Mouse (Mus musculus): ENCODE results near the gene Morf4l1.

The Morf4l1 gene

GRCm38 (mm10) chr9:90114567-90115307, at the start of gene Morf4l1:
TSS of gene Morf4l1 (minus strand) at chr9:90114774.
- DNase-seq (ENCODE audit: low read depth, low spot score): peak; percentile 97

- no peak for DNase-seq (ENCODE audit: low read depth, low spot score)
Measured at GRCm38 (mm10) chr9:90163749-90164095, 49.1 kb upstream of the Morf4l1 start.

DNA sequence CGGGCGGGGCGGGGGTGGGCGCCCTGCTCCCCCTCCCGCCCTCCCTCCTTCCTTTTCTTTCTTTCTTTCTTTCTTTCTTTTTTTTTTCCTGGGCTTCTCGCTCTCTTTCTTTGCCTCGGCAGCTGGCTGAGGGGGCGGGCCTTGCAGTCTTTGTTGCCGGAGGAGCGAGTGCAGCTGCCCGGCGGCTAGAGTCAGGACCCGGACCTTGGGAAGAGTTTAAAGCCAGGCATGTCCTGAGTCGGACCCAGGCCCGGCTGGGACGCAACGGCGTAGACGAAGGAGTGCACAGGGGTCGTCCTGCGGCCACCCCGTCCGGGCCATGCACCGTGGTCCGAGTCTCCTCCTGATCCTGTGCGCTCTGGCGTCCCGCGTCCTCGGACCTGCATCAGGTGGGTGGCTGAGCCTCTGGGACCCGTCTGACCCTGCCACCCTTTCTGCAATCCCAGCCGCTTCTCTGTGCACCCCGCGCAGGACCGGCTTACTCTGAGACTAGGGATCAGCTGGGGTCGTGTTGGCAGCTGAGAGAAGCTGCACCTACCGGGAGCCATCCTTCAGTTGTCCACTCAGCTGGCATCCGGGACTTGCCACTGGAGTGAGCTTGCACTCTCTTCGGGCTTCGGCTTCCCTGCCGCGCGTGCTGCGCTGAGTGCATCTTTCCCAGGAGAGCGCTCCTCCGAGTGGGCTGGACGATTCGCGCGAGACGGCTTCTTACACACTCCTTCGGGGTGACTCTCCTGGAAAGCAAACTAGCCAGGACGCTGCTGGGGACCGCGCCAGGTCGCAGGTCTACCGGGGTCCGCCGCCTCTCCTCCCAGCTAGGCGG, 48.6 kb upstream of the Morf4l1 start, which contains the start of gene Adamts7:
TSS of gene Adamts7 (plus strand) at position 144 of the 823 bp plus-strand sequence.
- DNase-seq (ENCODE audit: low read depth, low spot score): no peak

- DNase-seq (ENCODE audit: low read depth, low spot score): peak; percentile 30
Measured at GRCm38 (mm10) chr9:90162243-90162925, 47.8 kb upstream of the Morf4l1 start.

- DNase-seq (ENCODE audit: low read depth, low spot score): no peak
Measured at GRCm38 (mm10) chr9:90146869-90147268, 32.3 kb upstream of the Morf4l1 start.

DNA sequence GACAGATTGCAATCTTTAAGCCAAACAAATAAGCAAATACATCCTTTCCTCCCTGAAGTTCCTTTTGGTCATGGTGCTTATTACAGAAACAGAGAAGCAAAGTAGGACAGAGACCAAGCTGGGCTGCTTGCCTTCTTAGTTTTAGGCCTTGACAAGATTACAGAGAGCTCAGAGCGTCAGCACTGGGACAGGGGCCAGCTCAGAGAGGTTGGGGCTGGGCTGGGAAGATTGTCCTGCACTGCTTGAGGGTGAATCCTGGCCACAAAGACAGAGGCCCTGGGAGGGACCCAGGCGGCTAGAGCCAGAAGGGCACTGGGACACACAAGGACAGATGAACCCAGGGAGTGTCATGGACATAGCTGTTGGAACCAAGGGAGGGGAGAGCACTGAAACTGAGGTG, 31.2 kb upstream of the Morf4l1 start:
- DNase-seq (ENCODE audit: low read depth, low spot score): no peak

- DNase-seq (ENCODE audit: low read depth, low spot score): no peak
Measured at GRCm38 (mm10) chr9:90136678-90136965, 22.0 kb upstream of the Morf4l1 start.

DNA sequence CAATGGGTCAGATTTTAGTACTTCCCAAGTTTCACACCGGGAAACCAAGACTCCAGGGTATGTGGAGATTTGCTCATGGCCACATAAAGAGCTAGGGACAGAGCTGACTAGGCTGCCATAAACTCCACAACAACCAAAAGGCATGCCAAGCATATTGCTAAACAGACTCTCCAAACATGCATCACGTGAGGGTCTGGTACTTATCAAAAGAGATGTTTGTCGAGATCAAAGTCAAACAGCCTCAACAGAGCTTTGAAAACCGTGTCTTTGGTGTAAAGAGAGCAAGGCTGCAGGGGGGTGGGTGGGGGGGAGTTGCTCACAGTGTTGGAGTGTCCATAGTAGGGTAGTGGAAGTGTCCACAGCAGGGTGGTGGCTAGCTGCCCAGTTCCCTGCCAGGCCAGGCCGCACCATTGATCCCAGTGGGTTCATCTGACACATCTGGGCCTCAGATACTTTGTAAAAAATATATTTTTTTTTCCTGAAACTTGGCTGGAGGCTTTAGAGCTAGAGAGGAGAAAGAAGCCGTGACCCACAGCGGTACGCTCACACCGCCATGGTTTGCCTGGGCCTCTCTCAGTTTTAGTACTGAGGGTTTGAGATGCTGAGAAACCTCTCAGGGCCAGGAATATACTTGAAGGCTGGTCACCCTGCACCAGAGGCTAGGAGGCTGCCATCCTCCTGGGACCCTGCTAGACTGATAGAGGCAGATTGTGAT, 21.5 kb upstream of the Morf4l1 start:
- no peak for DNase-seq (ENCODE audit: low read depth, low spot score)

DNA sequence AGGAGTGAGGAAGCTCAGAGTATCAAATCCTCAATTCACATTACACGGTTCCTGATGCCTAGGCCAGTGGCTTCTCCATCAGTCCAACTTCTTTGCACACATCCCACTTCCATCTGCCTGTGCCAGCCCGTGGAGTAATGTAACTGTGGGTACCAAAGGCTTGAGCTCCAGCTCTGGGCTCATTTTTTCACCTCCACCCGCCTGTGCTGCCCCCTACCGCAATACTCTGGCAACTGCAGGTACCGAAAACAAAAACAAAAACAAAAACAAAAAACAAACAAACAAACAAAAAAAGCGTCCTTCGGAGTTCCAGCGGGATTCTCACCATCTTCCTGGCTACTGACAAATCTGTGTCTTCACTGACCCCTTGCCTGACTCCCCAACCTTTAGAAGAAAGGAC, 20.9 kb upstream of the Morf4l1 start:
- no peak for DNase-seq (ENCODE audit: low read depth, low spot score)

DNA sequence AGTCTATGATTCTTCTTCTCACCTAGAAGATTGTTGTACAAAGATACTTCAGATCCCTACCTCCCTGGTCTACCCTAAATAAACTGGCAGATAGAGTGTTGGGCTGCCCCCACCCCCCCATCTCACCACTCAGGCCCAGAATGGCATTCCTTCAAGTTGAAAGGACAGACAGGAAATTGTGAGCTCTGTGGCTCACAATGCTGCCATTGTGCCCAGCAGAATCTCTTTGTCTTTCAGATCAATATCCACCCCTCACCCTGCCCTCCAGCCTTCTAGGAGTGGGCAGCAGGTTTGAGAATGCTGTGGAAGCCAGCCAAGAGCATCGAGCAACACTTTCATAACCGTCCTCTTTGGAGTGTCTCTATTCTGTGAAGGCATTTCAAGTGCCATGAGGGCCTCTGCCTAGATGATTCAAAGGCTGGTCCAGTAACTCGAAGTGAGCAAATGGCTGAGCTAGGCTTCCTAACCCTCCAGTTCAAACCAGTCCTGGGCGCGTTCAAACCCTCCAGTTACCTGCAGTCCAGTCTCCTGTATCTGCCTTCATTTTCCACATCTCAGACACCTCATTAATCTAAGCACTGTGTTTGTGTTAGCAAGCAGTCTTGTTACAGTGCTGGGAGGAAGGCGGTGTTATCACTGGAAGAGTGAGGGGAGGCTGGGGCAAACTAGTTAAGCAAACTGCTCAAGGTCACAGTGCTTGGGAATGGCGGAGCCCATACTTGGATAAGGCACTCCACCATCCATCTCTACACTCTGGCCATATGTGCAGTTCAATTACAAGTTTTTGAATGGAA, 19.2 kb upstream of the Morf4l1 start:
- DNase-seq (ENCODE audit: low read depth, low spot score): no peak

- DNase-seq (ENCODE audit: low read depth, low spot score): no peak
Measured at GRCm38 (mm10) chr9:90128636-90129201, 14.1 kb upstream of the Morf4l1 start.

DNA sequence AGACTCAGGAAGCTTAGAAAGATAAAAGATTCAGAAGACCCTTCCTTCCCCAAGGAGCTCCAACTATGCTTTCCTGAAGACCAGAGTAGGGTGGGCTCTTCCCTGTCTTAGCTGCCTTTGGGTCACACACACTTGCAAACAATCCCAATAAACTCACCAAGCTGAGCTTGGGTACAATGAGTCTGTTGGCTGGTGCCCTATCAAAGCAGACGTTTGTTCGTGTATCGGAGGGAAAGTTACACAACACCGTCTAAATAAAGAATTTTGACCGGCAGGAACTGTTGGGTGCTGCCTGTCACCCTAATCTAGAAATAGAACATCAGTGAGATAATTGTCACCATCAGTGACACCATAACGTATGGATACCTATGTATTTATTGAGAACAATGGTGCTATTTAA, 12.6 kb upstream of the Morf4l1 start:
- no peak for DNase-seq (ENCODE audit: low read depth, low spot score)

DNA sequence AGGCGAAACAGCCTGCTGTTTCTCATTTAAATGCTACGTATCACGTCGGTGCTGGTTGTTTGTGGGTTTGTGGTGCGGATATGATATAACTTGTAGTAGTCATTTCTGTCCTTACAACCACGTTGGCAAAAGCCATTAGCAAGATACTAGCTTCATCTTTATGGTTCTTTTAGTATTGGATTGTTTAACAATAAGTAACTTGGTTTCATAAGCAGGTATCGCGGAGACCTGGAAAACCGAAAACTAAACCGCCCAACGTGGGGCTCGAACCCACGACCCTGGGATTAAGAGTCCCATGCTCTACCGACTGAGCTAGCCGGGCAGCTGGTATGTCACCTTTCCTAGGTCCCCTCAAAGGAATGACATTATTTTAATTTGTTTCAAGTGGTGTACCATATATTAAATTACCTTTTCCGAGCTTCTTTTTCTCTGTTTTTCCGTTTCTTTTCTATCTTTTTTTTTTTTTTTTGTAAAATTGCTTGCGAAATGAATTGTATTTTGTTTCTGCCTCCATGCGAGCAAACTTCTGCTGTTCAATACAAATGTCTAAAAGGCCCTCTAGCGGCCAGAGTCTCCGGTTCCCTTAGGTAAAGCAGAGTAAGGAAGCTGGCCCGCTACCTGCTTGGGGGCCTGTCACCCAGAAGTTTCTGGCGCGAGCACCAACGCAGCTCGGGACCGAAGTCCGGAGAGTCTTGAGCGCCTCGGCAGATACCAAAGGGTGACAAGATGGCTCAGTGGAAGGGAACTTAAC, 11.9 kb upstream of the Morf4l1 start:
- DNase-seq (ENCODE audit: low read depth, low spot score): peak; percentile 91

DNA sequence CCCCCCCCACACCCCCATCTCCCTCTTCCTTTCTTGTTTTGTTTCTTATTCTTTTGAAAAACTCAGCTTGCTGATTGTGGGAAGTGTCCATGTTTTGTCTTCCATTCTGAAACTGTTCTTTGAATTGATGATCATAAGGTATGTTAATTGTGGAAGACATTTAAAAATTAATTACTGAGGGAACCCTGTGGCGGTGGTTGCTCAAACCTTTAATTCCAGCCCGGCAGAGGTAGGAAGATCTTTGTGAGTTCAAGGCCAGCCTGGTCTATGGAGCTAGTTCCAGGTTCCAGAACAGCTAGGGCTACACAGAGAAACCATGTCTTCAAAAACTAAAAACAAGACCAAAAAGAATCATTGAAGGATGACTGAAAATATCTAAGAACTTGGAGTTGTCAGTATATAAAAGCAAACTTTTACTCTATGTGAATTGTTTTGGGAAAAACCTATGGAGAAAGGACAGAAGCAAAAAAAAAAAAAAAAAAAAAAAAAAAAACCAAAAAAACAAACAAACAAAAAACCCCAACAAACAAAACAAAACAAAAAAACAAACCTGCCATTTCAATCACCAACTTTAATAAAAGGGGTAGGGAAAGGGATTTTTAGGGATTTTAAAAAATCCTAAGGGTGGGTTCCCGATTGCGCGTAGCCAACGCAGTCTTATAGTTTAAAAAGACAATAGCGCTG, 11.0 kb upstream of the Morf4l1 start:
- peak; percentile 53 for DNase-seq (ENCODE audit: low read depth, low spot score)

DNA sequence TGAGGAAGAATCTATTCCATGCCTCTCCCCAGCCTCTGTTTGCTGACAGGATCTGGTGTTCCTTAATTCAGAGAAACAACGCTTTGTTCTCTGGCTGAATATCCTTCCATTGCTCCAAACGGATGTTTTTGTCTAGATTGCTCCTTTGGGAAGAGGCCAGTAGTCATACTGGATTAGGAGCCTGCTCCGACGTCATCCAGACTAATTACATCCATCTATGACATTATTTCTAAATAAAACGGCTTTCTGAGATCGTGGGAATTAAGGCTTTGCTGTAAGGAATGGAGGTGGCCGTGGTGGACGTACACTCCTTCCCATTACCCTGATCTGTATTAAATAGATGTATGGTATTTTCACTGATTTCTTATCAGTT, 10.3 kb upstream of the Morf4l1 start:
- no peak for DNase-seq (ENCODE audit: low read depth, low spot score)

GRCm38 (mm10) chr9:90124156-90124872, 9.7 kb upstream of the Morf4l1 start:
- DNase-seq (ENCODE audit: low read depth, low spot score): no peak

DNA sequence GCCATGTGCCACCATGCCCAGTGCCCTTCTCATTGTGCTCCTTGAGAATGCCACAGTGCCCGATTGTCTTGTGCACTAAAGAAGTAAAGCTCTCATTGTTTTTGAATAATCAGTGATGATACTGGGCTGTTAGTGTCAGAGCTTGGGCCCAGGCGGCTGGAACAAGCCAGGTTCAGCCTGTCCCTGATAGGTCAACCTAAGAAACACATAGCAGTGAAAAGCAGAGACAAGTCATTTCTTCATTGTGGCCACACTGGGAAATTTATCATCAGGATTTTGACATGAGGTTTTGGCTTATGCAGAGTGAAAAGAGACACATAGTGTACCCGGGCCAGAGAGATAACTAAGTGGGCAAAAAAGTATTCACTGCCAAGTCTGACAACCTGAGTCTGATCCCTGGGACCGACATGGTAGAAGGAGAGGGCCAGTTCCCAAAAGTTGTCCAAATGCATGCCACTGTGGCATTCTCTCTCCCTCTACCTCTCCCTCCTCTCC, 7.7 kb upstream of the Morf4l1 start:
- DNase-seq (ENCODE audit: low read depth, low spot score): no peak

DNA sequence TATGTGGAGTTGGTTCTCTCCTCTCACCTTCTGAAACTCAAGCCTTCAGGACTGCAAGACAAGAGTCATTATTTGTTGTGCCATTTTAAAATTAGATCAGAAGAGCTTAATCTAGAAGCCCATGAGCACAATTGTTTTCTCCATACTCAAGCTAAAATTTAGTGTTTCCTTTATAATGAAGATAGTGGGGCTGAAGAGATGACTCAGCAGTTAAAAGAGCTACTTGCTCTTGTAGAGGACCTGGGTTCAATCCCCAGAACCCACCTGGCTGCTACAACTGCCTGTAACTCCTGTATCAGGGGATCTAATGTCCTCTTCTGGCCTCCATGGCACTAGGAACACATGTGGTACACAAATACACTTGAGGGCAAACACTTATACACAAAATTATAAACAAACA, 2.7 kb upstream of the Morf4l1 start:
- no peak for DNase-seq (ENCODE audit: low read depth, low spot score)

DNA sequence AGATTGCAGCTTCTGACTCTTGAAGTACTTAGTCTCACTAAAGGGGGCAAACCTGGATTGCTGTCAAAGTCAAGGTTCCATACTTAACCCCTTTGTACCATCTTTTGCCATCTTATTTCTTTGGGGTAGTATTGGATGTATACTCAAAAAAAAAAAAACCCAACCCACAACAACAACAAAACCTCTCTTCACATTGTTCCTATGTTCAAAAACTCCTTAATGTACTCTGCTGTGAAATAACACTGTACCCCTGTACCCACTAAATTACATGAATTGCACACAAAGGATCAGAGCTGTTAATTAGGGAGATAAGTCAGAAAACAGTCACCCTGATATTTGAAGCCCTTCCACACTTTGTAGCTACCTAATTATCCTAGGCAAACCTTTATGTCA, 730 bp upstream of the Morf4l1 start:
- no peak for DNase-seq (ENCODE audit: low read depth, low spot score)

Data from A20 (cell line).